Mouse (Mus musculus) hindbrain, embryonic 13.5 days (tissue): ENCODE results near the gene Ppp1r14c. TPM values are rescaled to one million over a fixed set of nuclear protein-coding genes. Genes with fewer than 3 reads are reported as not detected.
A peak's percentile ranks its signal among the peaks of the same experiment; 100 is the strongest.

Experiments used
- ATAC-seq: fragments of 200-750 bp; cut with Nextera tagmentation; 2 replicates; pipeline ENCODE4 v1.8.0; 2017; ENCODE audit warnings: moderate TSS enrichment; ENCODE audit not compliant: low FRiP score
- H3K27ac ChIP-seq: fragments of 300-500 bp; sonication (generic); 2 replicates; pipeline ENCODE4 v1.5.1; 2015; ENCODE audit warnings: inconsistent platforms, mild to moderate bottlenecking, moderate library complexity
- H3K27me3 ChIP-seq: fragments of 300-500 bp; sonication (generic); 2 replicates; pipeline ENCODE4 v1.6.1; 2015; ENCODE audit warnings: mild to moderate bottlenecking, inconsistent platforms
- H3K36me3 ChIP-seq: fragments of 300-500 bp; sonication (generic); 2 replicates; pipeline ENCODE4 v1.6.1; 2015; ENCODE audit warnings: mild to moderate bottlenecking, inconsistent platforms
- H3K4me1 ChIP-seq: fragments of 300-500 bp; sonication (generic); replicated peaks from 2 replicates; pipeline ENCODE4 v1.6.1; 2015; ENCODE audit warnings: inconsistent platforms
- H3K4me2 ChIP-seq: fragments of 300-500 bp; sonication (generic); 2 replicates; pipeline ENCODE4 v1.6.1; 2015; ENCODE audit warnings: inconsistent platforms, mild to moderate bottlenecking, moderate library complexity
- H3K4me3 ChIP-seq: fragments of 300-500 bp; sonication (generic); 2 replicates; pipeline ENCODE4 v1.5.1; 2015; ENCODE audit warnings: mild to moderate bottlenecking, inconsistent platforms
- H3K9ac ChIP-seq: fragments of 300-500 bp; sonication (generic); 2 replicates; pipeline ENCODE4 v1.6.1; 2015; ENCODE audit warnings: mild to moderate bottlenecking, inconsistent platforms
- H3K9me3 ChIP-seq: fragments of 300-500 bp; sonication (generic); 2 replicates; pipeline ENCODE4 v1.6.1; 2016; ENCODE audit warnings: inconsistent platforms
- WGBS: fragments of 180-500 bp; shearing (Covaris S2); methylation state at CpG from one replicate; pipeline ENCODE4 v1.1.7; 2015; 5-methylcytosine and 5-hydroxymethylcytosine counted together
- microRNA-seq: library from miRNA; unstranded; fragments of <30 nt; microRNA quantifications from one replicate; pipeline ENCODE4, GENCODE M21; 2016
- polyA plus RNA-seq: library from polyadenylated mRNA; unstranded; fragments of >200 nt; fragmentation: Nextera tagmentation; extraction: Ambion mirVana; gene quantifications from 2 replicates; pipeline ENCODE4 v1.2.1, GENCODE M21; 2015

Ppp1r14c gene
- polyA plus RNA-seq, 1 experiment from 2014 or later: 43.3 TPM

DNA sequence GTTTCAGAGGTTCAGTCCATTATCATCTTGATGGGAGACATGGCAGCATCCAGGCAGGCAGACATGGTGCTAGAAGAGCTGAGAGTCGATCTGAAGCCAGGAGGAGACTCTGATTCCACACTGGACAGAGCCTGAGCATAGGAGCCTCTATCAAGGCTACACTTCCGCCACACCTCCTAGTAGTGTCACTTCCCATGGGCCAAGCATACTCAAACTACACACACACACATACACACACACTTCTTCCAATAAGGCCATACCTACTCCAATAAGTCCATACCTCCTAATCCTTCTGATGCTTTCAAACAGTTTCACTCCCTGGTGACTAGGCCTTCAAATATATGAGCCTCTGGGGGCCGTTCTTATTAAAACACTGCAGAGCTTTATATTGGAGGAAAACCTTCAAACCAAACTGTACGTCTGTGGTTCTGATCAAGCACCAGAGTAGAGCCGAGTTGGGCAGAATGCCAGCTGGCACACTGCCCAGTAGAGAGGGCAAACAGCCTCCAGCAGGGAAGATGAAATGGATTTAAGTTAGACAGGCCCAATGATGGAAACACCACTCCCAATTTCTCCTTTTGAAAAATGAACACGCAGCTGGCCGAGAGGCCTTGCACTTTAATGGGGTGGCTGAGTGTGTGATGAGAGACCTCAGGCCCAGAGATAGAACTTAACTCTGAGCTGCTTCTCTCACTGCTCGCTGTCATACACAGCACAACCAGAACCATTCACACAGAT lies 141.8 kb downstream of the Ppp1r14c start:
- peaks cover 27% of the 10 kb centered on the region for H3K4me1 ChIP-seq
- no peaks in the 10 kb centered on the region for H3K36me3 ChIP-seq
- H3K4me2 ChIP-seq: no peak overlapping the region
- no peak overlapping the region for H3K4me3 ChIP-seq
- no peak overlapping the region for H3K9ac ChIP-seq
- 0 out of 2 replicates have a peak overlapping the region, but pooled peaks have one; percentile 13 for H3K27ac ChIP-seq
- no peaks in the 10 kb centered on the region for H3K27me3 ChIP-seq
- no peaks in the 10 kb centered on the region for H3K9me3 ChIP-seq
- ATAC-seq: peak; percentile 65
- 52% methylated on average over 8 of the region's 8 CpGs for WGBS

DNA sequence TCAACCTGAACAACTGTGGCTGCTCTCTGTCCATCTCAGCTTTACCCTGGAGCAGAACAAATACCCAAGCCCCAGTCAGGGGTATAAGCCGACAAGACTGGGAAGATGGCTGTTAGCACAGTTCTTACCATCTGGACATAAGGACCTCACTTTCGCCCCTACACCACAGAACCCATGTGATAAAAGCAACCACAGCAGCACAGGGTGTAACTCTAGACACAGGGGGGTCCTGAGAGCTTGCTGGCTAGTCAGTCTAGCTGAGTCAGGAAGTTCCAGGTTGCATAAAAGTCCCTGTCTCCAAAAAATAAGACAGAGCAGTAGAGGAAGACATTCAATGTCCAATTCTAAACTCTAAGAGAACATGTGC lies 142.3 kb downstream of the Ppp1r14c start:
- Histone ChIP-seq H3K36me3 (no peaks in the 10 kb centered on the region), H3K27ac (0 out of 2 replicates have a peak overlapping the region, but pooled peaks have one; percentile 13), H3K4me3 (no peak overlapping the region), H3K9ac (no peak overlapping the region), H3K27me3 (no peaks in the 10 kb centered on the region), H3K4me1 (peaks cover 27% of the 10 kb centered on the region), H3K4me2 (no peak overlapping the region), H3K9me3 (no peaks in the 10 kb centered on the region)
- 72% methylated on average over 2 of the region's 2 CpGs for WGBS
- no peak for ATAC-seq

DNA sequence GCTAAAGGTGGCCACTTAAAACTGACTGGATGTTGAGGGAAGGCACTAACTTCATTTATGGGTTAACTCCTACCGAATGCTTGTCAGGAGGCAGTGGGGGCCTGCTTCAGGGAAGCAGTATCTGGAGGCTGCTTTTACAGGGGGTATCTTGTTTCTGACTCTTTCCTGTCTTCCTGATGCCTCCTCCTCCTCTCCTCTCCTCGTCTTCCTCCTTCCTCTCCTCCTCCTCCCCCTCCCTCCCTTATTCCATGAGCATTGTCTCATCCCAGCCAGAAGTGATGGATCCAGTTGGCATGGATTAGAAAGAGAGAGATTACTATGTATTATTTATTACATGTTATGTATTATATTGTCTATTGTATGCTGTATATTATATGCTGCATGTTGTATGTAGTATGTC lies 142.9 kb downstream of the Ppp1r14c start:
- H3K4me3 ChIP-seq: no peak overlapping the region
- no peaks in the 10 kb centered on the region for H3K9me3 ChIP-seq
- no peaks in the 10 kb centered on the region for H3K36me3 ChIP-seq
- WGBS: 66% methylated on average over 2 of the region's 2 CpGs
- no peak for ATAC-seq
- no peaks in the 10 kb centered on the region for H3K27me3 ChIP-seq
- no peak overlapping the region for H3K4me2 ChIP-seq
- no peak overlapping the region for H3K9ac ChIP-seq
- H3K27ac ChIP-seq: no peak overlapping the region
- peaks cover 27% of the 10 kb centered on the region for H3K4me1 ChIP-seq

DNA sequence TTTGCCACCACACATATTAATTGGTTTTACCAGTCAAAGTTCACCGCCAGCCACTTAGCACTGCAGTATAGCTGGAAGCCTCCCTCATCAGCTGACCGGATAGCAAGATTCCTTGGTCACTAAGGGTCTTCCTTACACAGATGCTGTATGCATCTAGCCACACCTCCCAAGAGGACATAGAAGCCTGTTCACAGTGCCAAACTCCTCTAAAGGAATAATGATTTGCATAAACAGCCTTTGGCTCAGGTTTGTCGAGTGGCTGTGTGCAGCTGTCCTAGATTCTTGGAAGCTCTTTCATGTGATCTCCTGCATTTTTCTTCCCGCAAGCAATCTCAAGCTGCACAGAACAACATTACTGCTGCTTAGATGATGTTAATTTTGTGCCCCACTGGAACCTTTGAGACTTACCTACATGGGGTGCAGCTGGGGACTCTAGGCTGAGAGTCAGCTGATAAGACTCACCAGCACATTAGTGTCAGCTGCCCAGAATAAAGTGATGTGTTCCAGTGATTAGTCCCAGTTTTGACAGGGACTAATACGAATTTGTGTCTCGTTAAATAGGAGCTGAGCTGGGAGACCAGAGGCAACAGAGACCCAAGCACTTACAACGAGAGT lies 143.9 kb downstream of the Ppp1r14c start:
- H3K9me3 ChIP-seq: no peaks in the 10 kb centered on the region
- no peak overlapping the region for H3K9ac ChIP-seq
- peaks cover 27% of the 10 kb centered on the region for H3K4me1 ChIP-seq
- H3K27me3 ChIP-seq: no peaks in the 10 kb centered on the region
- WGBS: 53% methylated on average over 7 of the region's 7 CpGs
- H3K4me3 ChIP-seq: no peak overlapping the region
- H3K27ac ChIP-seq: peak overlapping the region; percentile 23; the same call in 1 of the 2 replicates
- no peaks in the 10 kb centered on the region for H3K36me3 ChIP-seq
- ATAC-seq: peak; percentile 34
- H3K4me2 ChIP-seq: no peak overlapping the region

DNA sequence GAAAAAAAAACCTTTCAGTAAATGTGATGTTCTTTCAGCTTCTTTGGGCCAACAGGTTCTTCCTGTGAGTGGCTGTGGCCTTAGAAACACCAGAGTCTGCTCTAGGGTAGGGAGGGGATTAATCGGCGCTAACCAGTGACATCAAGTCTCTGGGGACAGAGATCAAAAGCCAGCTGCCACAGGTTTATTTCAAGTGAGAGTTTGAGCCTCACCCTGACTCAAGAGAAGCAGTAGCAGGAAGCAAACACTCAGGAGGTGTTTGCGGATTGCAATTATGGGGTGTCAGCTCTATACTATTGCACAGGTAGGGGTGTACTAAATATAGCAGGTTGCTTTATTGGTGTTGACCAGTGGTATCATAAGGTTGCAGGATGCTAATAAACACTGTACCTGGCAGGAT lies 144.6 kb downstream of the Ppp1r14c start:
- no peak for ATAC-seq
- Histone ChIP-seq H3K27me3 (no peaks in the 10 kb centered on the region), H3K36me3 (no peaks in the 10 kb centered on the region), H3K27ac (0 out of 2 replicates have a peak overlapping the region, but pooled peaks have one; percentile 23), H3K4me3 (no peak overlapping the region), H3K9ac (no peak overlapping the region), H3K4me2 (no peak overlapping the region), H3K9me3 (no peaks in the 10 kb centered on the region), H3K4me1 (peaks cover 27% of the 10 kb centered on the region)
- WGBS: 69% methylated on average over 3 of the region's 3 CpGs

DNA sequence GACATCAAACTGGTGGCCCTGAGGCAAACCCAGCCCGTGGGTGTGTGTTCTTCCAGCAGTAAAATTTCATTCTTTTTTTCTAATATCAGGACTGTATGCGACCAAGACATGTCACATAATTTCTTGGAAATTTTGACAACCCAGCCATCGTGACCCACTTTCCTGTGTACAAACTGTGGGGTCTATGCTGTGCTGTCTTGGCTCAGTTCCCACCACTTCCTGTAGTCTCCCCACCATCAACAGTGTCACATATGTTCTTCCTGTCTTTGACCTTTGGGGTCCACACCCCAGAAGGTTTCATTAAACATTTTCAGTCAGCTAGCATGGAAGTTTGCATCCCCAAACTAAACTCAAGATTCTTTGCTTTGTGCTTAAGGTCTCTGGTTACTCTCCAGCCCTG lies 145.5 kb downstream of the Ppp1r14c start:
- no peak overlapping the region for H3K27ac ChIP-seq
- no peaks in the 10 kb centered on the region for H3K36me3 ChIP-seq
- no peak for ATAC-seq
- no peak overlapping the region for H3K4me3 ChIP-seq
- no peak overlapping the region for H3K4me2 ChIP-seq
- H3K9me3 ChIP-seq: no peaks in the 10 kb centered on the region
- H3K4me1 ChIP-seq: peaks cover 27% of the 10 kb centered on the region
- whole genome bisulfite sequencing: 68% methylated on average over 3 of the region's 3 CpGs
- no peak overlapping the region for H3K9ac ChIP-seq
- no peaks in the 10 kb centered on the region for H3K27me3 ChIP-seq

DNA sequence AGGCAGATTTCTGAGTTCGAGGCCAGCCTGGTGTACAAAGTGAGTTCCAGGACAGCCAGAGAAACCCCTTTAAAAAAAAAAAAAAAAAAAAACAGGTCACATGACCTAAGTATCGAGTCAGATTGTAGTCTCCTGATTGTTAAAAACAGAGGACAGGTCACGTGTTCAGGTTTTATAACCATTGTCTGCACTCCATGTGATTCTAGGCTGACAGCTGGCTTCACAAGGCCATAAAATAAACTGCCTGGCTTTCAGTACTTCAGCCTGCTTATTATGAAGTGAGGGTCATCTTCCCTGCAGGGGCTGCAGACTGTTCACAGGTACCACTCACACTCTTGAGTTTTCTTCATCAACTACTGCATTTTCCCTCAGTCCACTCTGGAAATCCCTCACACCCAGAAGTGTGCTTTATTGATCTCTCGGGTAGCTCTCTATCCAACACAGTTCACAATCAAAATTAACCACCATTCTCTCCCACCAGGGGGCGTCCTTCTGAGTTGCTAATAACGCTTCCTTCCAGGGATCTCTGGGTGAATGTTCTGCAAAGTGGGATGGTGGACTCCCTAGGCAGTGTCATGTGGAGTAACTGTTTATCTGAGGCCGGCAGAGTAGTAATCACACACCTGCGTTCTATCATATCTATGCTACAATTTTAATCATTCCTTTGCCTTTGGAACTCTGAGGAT lies 146.9 kb downstream of the Ppp1r14c start:
- Histone ChIP-seq H3K27ac (no peak overlapping the region), H3K27me3 (no peaks in the 10 kb centered on the region), H3K4me2 (no peak overlapping the region), H3K9me3 (no peaks in the 10 kb centered on the region), H3K36me3 (no peaks in the 10 kb centered on the region), H3K9ac (no peak overlapping the region), H3K4me3 (no peak overlapping the region), H3K4me1 (peaks cover 22% of the 10 kb centered on the region)
- WGBS: 73% methylated on average over 8 of the region's 8 CpGs
- ATAC-seq: no peak

DNA sequence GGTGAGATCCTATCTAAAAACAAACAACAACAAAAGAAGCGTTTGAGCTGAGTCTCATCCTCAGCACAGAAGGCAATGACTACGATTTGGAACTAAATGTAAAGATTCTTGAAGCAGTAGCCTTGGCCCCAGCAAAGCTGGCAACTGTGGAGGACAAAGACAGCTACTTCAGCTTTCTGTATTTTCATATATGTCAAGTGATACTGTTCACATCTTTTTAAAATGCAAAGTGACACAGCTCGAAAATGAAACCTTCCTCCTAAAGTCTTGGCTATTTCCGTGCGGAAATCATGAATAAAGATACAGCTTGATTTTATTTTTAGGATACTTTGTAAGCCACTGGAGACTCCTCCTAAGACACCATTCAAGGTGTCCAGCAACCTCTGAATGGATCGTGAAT lies 148.1 kb downstream of the Ppp1r14c start:
- Histone ChIP-seq H3K9me3 (no peaks in the 10 kb centered on the region), H3K4me1 (peaks cover 13% of the 10 kb centered on the region), H3K4me3 (no peak overlapping the region), H3K27me3 (no peaks in the 10 kb centered on the region), H3K27ac (no peak overlapping the region), H3K36me3 (no peaks in the 10 kb centered on the region), H3K9ac (no peak overlapping the region), H3K4me2 (no peak overlapping the region)
- WGBS: 76% methylated on average over 6 of the region's 6 CpGs
- ATAC-seq: no peak

Small RNAs within 50 kb of the gene (microRNA-seq; reads per million reads assigned to microRNA genes)
- gene Gm24482: not detected

Other genes starting within 250 kb of the Ppp1r14c start
- not detected in 2 replicates for gene H60c, start 98.3 kb upstream of the Ppp1r14c start, polyA plus RNA-seq
- gene Iyd, start 174.2 kb downstream of the Ppp1r14c start, polyA plus RNA-seq: 0.21 and 0.61 TPM in 2 replicates